Mouse (Mus musculus) intestine, embryonic 14.5 days (tissue): ENCODE data around the gene Usp25. TPM values are rescaled to one million over a fixed set of nuclear protein-coding genes. Genes with fewer than 3 reads are reported as not detected.

Source experiments
- ATAC-seq: fragments of 200-750 bp; cut with Nextera tagmentation; replicated peaks from 2 replicates; pipeline ENCODE4 v1.8.0; 2017; ENCODE audit warnings: low read depth, moderate number of reproducible peaks, moderate TSS enrichment, moderate library complexity; ENCODE audit not compliant: low FRiP score, low TSS enrichment
- DNase-seq: peaks from one replicate; pipeline ENCODE4 v3.0.0-alpha.2; 2018; ENCODE audit warnings: low spot score
- H3K27ac ChIP-seq: fragments of 300-500 bp; sonication (generic); 2 replicates; pipeline ENCODE4 v1.5.1; 2014; ENCODE audit warnings: low read depth, mild to moderate bottlenecking, control low read depth
- H3K27me3 ChIP-seq: fragments of 300-500 bp; sonication (generic); replicated peaks from 2 replicates; pipeline ENCODE4 v1.6.1; 2014; ENCODE audit warnings: low read length, control low read depth; ENCODE audit not compliant: control insufficient read depth, insufficient read depth
- H3K36me3 ChIP-seq: fragments of 300-500 bp; sonication (generic); 2 replicates; pipeline ENCODE4 v1.6.1; 2014; ENCODE audit warnings: low read length, control low read depth; ENCODE audit not compliant: control insufficient read depth, insufficient read depth
- H3K4me1 ChIP-seq: fragments of 300-500 bp; sonication (generic); replicated peaks from 2 replicates; pipeline ENCODE4 v1.6.1; 2014; ENCODE audit warnings: low read length, control low read depth, mixed read lengths; ENCODE audit not compliant: control insufficient read depth, insufficient read depth
- H3K4me2 ChIP-seq: fragments of 300-500 bp; sonication (generic); 2 replicates; pipeline ENCODE4 v1.6.1; 2014; ENCODE audit warnings: low read length
- H3K4me3 ChIP-seq: fragments of 300-500 bp; sonication (generic); 2 replicates; pipeline ENCODE4 v1.5.1; 2014; ENCODE audit warnings: low read depth, low read length, control low read depth, mixed read lengths
- H3K9ac ChIP-seq: fragments of 300-500 bp; sonication (generic); 2 replicates; pipeline ENCODE4 v1.6.1; 2014; ENCODE audit warnings: mild to moderate bottlenecking, low read length
- H3K9me3 ChIP-seq: fragments of 300-500 bp; sonication (generic); 2 replicates; pipeline ENCODE4 v1.6.1; 2016; ENCODE audit warnings: low read length, control low read depth; ENCODE audit not compliant: control insufficient read depth
- WGBS: fragments of 180-500 bp; shearing (Covaris S2); extraction: QIAGEN DNeasy Blood & Tissue Kit; methylation state at CpG from one replicate; pipeline ENCODE4 v1.1.7; 2014; 5-methylcytosine and 5-hydroxymethylcytosine counted together
- polyA plus RNA-seq: library from polyadenylated mRNA; unstranded; fragments of >200 nt; fragmentation: Nextera tagmentation; extraction: Ambion mirVana; gene quantifications from 2 replicates; pipeline ENCODE4 v1.2.1, GENCODE M21; 2014

Gene Usp25
- polyA plus RNA-seq, 1 experiment from 2014 or later = 23.7 TPM

- no peak for ATAC-seq
These were observed 42.1 kb downstream of the Usp25 start for GRCm38 (mm10) chr16:77055519-77056159.

GRCm38 (mm10) chr16:77056160-77056520 is 42.6 kb downstream of the Usp25 start:
- Histone ChIP-seq H3K9me3 (no peaks in the 10 kb centered on the region), H3K27ac (no peak overlapping the region), H3K27me3 (no peaks in the 10 kb centered on the region), H3K36me3 (peaks cover 14% of the 10 kb centered on the region; the same call in 1 of the 2 replicates), H3K4me2 (no peak overlapping the region), H3K4me1 (peaks cover 7% of the 10 kb centered on the region), H3K4me3 (no peak overlapping the region), H3K9ac (no peak overlapping the region)
- 45% methylated on average over 8 of the region's 8 CpGs for WGBS
- DNase-seq (no peak), ATAC-seq (no peak)

More at GRCm38 (mm10) chr16:77055519-77056159, 42.1 kb downstream of the Usp25 start:
- Histone ChIP-seq H3K9me3 (no peaks in the 10 kb centered on the region), H3K36me3 (peaks cover 14% of the 10 kb centered on the region; the same call in 1 of the 2 replicates), H3K27me3 (no peaks in the 10 kb centered on the region), H3K9ac (no peak overlapping the region), H3K27ac (no peak overlapping the region), H3K4me1 (peaks cover 7% of the 10 kb centered on the region), H3K4me3 (no peak overlapping the region), H3K4me2 (no peak overlapping the region)
- DNase-seq = no peak
- 58% methylated on average over 8 of the region's 8 CpGs for WGBS

GRCm38 (mm10) chr16:77058567-77058966 is 45.1 kb downstream of the Usp25 start:
- H3K4me3 ChIP-seq = no peak overlapping the region
- ATAC-seq (no peak; the same call in 1 of the 2 replicates), DNase-seq (no peak)
- H3K9ac ChIP-seq = no peak overlapping the region
- H3K27ac ChIP-seq = no peak overlapping the region
- H3K36me3 ChIP-seq = peaks cover 11% of the 10 kb centered on the region; the same call in 1 of the 2 replicates
- H3K27me3 ChIP-seq = no peaks in the 10 kb centered on the region
- peaks cover 7% of the 10 kb centered on the region for H3K4me1 ChIP-seq
- no peak overlapping the region for H3K4me2 ChIP-seq
- WGBS = 75% methylated on average over 6 of the region's 6 CpGs
- H3K9me3 ChIP-seq = no peaks in the 10 kb centered on the region

- Histone ChIP-seq H3K4me2 (no peak overlapping the region), H3K9ac (no peak overlapping the region), H3K4me3 (no peak overlapping the region), H3K36me3 (peaks cover 18% of the 10 kb centered on the region; the same call in 1 of the 2 replicates), H3K9me3 (no peaks in the 10 kb centered on the region), H3K27ac (no peak overlapping the region), H3K27me3 (no peaks in the 10 kb centered on the region), H3K4me1 (peaks cover 7% of the 10 kb centered on the region)
- WGBS = 89% methylated on average over 8 of the region's 8 CpGs
- ATAC-seq = no peak
- DNase-seq = no peak
These were observed 46.7 kb downstream of the Usp25 start for GRCm38 (mm10) chr16:77060166-77060565.

- no peak overlapping the region for H3K9ac ChIP-seq
- H3K4me3 ChIP-seq = no peak overlapping the region
- DNase-seq = no peak
- H3K27ac ChIP-seq = no peak overlapping the region
- H3K36me3 ChIP-seq = peaks cover 23% of the 10 kb centered on the region
- H3K4me1 ChIP-seq = no peaks in the 10 kb centered on the region
- no peaks in the 10 kb centered on the region for H3K27me3 ChIP-seq
- no peaks in the 10 kb centered on the region for H3K9me3 ChIP-seq
- H3K4me2 ChIP-seq = no peak overlapping the region
- ATAC-seq = no peak
- 100% methylated on average over 1 of the region's 1 CpGs for WGBS
These were observed 50.4 kb downstream of the Usp25 start for GRCm38 (mm10) chr16:77063916-77064315.

- Histone ChIP-seq H3K36me3 (peaks cover 66% of the 10 kb centered on the region), H3K9ac (no peak overlapping the region), H3K27ac (no peak overlapping the region), H3K9me3 (no peaks in the 10 kb centered on the region), H3K4me1 (no peaks in the 10 kb centered on the region), H3K27me3 (no peaks in the 10 kb centered on the region), H3K4me2 (no peak overlapping the region), H3K4me3 (no peak overlapping the region)
- WGBS = 80% methylated on average over 15 of the region's 15 CpGs
- no peak for DNase-seq
- ATAC-seq = no peak
These were observed 63.6 kb downstream of the Usp25 start for GRCm38 (mm10) chr16:77076954-77077735.

GRCm38 (mm10) chr16:77077736-77078005 is 64.2 kb downstream of the Usp25 start:
- Histone ChIP-seq H3K4me1 (no peaks in the 10 kb centered on the region), H3K9me3 (no peaks in the 10 kb centered on the region), H3K9ac (no peak overlapping the region), H3K4me3 (no peak overlapping the region), H3K36me3 (peaks cover 65% of the 10 kb centered on the region), H3K27me3 (no peaks in the 10 kb centered on the region), H3K27ac (no peak overlapping the region), H3K4me2 (no peak overlapping the region)
- no peak for DNase-seq
- WGBS = 97% methylated on average over 2 of the region's 2 CpGs
- no peak for ATAC-seq

GRCm38 (mm10) chr16:77084071-77084470 is 70.6 kb downstream of the Usp25 start:
- H3K4me2 ChIP-seq = no peak overlapping the region
- WGBS = 72% methylated on average over 2 of the region's 2 CpGs
- H3K27ac ChIP-seq = no peak overlapping the region
- H3K4me1 ChIP-seq = no peaks in the 10 kb centered on the region
- no peak overlapping the region for H3K9ac ChIP-seq
- no peaks in the 10 kb centered on the region for H3K9me3 ChIP-seq
- no peak overlapping the region for H3K4me3 ChIP-seq
- no peak for DNase-seq
- H3K36me3 ChIP-seq = peaks cover 58% of the 10 kb centered on the region
- no peaks in the 10 kb centered on the region for H3K27me3 ChIP-seq
- no peak for ATAC-seq

- ATAC-seq (no peak), DNase-seq (no peak)
- WGBS = 91% methylated on average over 3 of the region's 3 CpGs
- H3K36me3 ChIP-seq = peaks cover 35% of the 10 kb centered on the region
- H3K4me2 ChIP-seq = no peak overlapping the region
- H3K4me3 ChIP-seq = no peak overlapping the region
- H3K27ac ChIP-seq = no peak overlapping the region
- no peaks in the 10 kb centered on the region for H3K4me1 ChIP-seq
- H3K9me3 ChIP-seq = no peaks in the 10 kb centered on the region
- no peak overlapping the region for H3K9ac ChIP-seq
- H3K27me3 ChIP-seq = no peaks in the 10 kb centered on the region
These were observed 76.3 kb downstream of the Usp25 start for GRCm38 (mm10) chr16:77089806-77090205.
